Mouse (Mus musculus): ENCODE measurements around the gene Ctu2.
A peak's percentile ranks its signal among the peaks of the same experiment; 100 is the strongest.

Gene Ctu2

DNA sequence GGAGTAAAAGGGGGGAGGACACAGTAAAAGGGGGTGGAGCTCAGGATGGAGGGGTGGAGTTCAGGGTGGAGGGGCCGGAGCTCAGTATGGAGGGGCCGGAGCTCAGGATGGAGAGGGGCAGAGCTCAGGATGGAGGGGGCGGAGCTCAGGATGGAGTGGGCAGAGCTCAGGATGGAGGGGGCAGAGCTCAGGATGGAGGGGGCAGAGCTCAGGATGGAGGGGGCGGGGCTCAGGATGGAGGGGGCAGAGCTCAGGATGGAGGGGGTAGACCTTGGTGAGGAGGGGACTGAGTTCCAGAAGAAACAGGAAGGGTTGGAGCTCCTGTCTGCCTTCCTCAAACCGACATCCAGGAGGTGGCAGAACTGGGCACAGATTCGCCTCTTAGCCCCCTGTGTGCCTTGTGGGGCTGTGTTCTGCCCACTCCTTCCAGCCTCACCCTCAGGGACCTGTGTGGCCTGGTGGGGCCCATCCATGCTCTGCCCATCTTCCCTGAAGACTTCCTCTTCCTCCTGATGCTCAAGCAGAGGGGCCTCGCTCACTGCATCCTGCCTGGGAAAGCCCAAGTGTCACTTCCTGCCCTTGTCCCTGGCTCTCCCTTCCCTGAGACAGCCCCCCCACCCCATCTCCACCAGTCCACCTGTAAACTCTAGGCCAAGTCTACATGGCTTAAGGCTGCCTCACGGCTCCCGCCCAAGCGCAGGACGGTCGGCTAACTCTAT is 21.2 kb downstream of the Ctu2 start:
- DNase-seq = no peak

DNA sequence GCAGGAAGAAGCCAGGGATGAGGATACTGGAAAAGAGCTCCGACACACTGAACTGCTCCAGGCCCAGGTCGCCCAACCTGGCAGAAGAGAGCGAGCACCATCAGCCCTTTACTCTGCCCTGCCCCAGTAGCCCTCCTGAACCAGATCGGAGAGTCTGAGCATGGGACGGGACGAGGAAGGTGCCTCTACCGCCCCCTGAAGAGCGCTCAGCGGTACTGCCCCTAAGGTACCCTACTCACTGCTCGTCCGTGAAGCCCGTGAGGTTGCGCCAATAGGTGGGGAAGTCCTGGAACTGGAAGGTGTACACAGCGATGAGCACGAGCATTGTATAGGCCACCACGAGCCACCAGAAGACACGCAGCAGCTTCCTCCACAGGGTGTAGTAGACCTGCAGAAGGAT is 22.0 kb downstream of the Ctu2 start:
- DNase-seq = peak; percentile 26

DNA sequence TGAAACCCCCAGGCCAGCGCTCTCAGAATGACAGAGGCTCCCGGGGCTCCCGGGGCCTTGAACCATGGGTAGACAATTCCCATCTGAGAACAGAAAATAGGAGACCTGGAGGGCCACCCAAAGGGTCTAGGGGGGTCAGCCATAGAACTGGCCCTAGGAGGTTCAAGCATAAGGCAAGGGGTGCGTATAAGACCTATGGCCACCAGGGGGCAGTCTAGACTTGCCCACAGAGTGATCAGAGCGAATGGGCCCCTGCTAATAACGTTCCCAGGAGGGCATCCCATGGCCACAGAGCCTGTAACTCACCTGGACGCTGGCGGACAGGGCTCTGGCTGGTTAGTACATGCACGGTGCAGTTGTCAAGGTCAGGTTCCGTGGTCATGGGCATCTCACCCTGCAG is 24.9 kb downstream of the Ctu2 start:
- peak; percentile 80 for DNase-seq

DNA sequence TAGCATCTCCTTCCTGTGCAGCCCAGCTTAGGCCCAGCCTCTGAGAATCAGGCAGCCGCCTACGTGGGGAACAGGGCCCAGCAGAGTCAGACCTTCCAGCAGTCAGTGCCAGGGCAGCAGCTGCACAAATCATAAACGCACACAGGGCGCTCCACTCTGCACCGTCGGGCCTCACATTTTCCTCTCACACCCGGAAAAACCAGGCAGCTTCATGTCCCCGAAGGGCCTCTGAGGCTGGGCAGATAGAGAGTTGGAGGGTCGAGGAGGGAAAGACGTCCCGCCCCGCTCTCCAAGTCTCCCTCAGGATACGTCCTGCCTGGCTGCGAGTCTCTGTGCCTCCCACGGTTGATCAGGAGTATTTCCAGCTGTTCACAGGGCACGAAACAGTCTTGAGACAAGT is 35.6 kb downstream of the Ctu2 start:
- no peak for DNase-seq

DNA sequence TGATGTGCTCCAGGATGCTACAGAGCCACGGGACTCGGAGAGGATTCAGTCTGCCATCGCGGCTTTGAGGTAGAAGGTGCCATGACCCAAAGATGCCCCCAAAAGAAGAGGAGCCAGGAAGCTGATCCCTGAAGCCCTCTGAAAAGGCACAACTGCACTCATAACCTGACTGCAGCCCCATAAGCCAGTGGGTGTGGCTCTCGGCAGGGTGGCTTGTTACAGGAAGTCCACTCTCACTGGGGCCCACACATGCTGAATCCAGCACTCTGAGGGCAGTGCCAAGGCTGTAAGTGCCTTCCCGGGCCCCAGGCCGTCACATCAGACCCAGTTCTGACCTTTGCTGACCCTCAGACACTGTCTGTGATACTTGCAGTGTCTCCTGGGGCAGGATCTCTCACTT is 36.4 kb downstream of the Ctu2 start:
- DNase-seq = no peak

DNA sequence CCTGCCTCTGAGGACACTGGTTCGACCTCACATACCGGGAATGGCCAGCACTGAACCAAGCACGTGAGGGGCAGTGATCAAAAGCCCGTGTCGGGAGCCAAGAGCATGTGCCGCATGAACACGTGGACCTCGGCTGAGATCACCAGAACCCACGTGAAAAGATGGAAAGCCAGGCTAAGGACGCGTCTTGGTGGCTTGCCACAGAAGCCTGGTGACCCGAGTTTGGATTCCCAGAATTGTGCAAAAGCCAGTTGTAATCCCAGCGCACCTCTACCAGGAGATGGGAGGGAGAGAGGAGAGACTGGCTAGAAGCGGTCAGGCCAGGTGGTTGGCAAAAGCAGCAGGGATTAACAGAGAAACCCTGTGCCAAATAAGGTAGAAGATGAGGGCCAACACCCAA is 39.8 kb downstream of the Ctu2 start:
- DNase-seq = no peak

DNA sequence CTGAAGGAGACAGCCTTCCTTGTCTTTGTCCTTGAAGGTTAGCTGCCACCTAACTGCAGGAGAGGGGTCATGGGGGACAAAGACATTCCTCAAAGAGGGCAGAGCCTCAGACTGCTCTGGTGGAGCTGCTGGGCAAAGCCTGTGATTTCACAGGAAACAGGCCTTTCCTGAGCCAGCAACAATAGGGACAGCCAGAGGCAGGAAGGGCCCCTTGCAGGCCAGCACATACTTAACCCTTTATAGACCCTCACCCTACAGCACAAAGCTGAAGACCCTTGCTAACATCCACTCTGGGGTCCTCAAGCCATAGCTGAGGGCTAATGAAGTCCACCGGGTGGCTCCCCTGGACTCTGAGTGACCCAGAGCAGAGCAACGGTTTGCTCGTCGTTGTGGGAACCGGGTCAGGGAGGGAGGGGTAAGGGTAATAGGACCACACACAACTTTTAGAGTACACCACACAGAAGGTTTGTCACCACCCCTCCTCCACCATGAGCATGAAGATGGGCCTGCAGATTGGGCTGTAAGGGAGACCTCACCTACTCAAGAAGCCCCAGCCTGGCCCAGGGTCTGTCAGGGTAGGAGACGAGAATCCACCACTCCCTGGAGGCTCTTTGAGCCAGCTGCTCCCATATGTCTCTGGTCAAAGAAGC is 41.7 kb downstream of the Ctu2 start:
- DNase-seq = no peak

DNA sequence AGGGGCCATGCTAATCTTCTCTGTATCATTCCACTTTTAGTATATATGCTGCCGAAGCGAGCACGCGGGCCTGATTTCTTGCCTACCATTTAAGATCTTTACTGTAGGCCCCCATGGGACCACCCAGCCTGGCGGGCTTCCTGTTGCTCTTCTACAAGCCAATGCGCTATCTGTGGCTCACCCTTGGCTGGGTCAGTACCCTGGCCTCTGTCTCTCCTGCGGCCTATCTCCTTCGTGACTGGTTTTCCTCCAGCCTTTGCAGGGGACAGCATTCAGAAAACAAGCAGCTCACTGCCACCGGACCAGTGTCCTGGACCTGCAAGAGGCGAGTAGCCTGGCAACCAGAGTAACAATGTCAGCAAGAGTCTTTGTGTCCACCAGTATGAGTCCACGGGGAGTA is 44.7 kb downstream of the Ctu2 start:
- no peak for DNase-seq

DNA sequence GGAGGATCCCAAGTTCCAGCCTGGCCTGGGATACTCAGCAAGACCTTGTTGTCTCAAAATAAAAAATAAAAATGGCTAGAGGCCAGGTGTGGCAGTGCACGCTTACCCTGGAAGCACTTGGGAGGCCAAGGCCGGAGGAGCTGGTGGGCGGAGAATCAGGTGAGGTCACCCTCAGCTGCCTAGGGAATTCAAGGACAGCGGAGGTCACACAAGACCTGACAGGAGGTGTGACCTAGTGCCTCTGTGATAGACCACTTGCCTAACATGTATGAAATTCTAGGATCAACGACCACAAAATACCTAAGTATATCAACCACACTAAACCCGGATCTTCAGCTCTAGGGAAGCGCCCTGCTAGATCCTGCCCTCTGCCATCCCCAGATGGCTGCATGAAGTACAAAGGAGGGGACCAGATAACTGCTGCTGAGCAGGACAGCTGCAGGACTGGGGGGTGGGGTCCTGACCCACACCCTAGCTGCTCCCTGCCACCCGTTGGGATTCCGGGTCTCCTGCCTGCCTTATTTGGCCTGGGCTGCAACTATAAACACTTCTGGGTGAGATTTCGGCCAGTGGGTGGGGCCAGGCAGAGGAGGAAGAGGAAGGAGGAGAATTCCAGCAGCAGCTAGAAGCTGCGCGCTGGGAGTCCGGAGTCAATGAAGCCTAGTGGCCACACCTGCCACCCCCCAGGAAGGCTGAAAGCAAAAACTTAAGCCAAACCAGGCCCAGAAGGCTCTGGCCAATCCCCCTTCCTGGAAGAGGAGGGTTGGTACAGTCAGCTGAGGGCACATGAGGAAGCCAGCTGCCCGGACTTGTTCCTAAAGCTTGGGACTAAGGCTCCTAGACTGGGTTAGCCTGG is 47.1 kb downstream of the Ctu2 start:
- no peak for DNase-seq

DNA sequence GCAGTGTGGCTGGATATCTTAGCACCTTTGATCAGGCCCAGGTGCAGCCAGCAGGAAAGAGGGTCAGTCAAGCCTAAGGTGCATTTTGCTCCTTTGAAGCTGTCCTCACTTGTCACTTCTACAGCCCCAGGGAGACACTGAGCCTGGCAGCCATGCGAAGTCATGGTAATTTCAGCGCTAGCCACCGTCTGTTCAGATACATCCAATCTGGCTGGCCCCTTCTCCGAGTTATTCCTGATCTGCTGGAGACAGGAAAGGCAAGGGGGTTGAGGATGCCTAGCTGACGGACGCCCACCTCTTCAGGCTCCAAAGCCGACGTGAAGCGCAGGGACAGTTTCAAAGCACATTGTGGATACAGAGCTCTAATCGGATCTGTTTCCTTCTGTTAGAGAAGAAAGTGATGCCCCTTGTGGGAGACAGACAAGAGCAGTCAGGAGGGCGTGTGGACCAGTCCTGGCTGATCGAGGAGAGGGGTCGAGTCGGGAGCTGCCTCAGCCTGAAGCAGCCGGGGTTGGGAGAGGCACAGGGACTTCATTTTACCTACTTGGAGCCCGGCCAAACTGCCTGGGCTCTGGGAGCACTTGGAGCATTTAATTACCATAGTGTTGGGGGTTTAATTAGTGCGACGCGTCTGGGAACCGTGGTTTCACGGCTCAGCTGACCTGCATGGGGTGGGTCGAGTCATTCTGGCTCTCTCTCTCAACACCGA is 47.9 kb downstream of the Ctu2 start:
- DNase-seq = no peak

DNA sequence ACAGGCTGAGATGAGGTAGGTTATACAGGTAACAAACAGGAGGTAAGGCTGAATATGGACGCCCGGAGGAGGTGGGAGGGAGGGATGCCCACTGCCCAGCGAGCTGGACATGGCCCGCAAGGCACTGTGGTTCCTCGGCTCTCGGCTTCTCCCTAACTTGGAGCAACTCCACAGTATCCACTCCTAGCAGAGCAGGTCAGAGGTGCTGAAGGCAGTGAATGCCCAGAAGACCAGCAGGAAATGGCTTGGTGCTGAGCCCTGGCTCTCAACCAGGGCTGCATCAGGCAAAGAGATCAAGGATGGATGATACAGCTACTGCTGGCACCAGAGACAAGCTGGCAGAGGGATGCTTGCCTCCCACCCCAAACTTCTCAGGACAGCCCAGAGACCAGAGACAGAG is 48.6 kb downstream of the Ctu2 start:
- no peak for DNase-seq

DNA sequence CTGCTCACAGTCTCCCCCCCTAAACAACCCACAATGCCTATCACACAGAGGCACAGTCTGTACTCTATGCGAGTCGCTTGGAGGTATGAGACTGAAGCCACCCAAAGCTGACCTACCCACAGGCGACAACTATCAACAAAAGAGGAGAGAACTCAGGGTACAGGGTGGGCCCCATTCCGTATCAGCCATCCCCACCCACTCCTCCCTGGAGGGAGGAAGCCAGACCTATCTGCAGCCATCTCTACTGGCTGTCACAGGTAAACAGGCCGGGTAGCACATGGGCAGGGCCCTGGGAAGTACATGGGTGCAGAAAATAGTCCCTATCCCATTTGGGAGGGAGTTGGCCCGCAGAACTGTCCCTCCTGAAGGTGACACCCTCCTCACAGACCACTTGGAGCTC is 49.1 kb downstream of the Ctu2 start:
- no peak for DNase-seq

DNA sequence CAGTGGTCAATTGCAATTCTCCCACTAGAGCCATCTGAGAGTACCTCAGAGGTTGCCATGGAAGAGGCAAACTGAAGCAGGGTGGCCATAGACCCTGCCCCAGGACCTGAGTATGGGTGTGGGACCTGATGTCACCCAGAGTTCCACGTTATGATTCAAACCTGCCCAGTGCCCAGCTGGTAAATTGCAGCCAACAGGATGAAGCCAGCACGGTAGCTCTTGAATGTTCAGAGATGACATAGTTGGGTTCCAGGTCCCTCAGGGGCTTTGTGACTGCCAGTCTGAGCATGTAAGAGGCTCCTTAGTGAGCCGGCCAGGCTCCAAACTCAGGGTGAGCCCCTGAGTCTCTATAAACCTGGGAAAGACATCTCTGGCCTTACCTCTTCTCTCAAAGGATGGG is 50.1 kb downstream of the Ctu2 start:
- DNase-seq = no peak

DNA sequence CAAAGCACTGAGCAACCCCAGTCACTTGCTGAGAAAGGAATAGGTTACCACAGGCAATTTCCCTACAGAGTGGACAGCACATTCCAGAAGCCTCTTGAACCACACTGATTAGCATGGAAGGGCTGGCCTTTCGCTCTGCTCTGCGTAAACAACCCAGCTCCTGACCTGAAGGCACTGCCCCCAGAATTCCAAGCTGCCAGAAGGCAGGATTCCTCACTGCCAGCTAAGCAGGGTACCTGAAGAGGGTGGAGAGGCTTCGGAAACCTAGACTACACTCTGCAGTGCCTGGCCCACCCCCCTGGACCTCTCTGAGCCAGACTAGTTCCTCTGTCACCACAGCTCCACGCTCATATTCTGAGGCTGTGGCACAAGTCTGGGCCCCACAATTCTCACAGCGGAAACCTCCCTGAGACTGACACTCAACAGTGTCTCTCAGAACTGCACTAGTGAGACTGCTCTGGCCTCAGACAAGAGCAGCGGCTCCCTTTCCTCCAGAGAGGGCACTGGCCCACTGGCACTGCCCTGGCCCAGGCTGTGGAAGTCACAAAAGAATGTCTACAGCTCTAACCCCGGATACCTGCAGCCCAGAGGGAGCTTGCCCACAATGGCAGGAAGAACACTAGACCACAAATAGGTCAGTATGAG is 50.7 kb downstream of the Ctu2 start:
- peak; percentile 42 for DNase-seq

DNA sequence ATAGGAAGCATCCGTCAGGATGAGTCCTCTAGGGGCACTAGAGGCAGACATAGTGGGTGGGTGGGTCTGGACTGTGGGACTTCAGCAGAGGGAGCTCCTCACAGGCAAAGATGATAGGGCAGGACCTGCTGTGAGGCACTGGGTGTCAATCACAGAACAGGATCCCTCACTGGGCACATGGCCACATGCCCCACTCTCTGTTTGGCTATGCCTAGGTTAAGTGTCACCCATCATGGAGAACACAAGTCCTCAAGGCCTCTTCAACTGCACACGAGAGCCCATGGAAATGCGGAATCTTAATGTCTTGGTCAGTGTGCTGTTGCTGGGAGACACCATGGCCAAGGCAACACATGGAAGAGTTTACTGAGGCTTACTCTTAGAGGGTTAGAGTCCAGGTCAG is 52.0 kb downstream of the Ctu2 start:
- no peak for DNase-seq

DNA sequence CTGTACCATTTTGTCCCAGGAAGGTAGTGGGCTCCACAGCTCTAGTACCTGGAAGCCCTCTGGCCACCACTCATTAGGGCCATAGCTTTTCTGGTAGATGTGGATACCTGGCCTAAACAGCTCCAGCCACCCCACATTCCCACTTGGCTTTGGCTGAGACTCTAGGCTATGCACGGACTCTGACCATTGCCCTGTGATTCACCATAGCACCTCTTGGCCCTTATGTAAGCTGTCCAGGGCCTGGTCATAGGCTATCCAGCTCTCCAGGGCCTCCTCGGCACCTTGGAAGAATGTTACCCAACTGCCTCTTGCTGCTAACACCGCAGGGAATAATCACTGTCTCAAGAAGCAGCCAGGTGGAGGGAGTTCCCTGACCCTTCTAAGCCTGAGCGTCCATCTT is 53.2 kb downstream of the Ctu2 start:
- DNase-seq = no peak

DNA sequence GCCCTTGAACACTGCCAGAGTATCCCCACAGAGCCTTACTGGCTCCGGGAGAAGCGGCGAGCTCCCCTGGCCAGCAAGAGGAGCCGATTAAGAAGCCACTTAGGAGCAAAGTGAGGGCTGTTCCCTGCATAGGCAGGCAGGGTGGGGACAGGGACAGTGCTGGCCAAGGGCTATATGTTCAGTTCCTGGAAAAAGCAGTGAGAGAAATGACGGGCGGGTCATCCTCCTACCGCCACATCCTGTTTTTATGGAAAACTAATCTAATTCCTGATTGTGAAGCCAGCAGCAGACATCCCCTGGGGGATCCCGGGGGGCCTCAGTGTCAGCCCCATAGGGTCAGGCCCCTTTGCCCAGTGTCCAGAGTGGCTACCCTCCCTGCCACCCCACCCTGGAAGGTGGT is 55.4 kb downstream of the Ctu2 start:
- DNase-seq = no peak
